Mouse (Mus musculus) stomach, postnatal 0 days (tissue): ENCODE results near the gene Col9a3. TPM values are rescaled to one million over a fixed set of nuclear protein-coding genes. Genes with fewer than 3 reads are reported as not detected.

Experiments used
- ATAC-seq: fragments of 200-750 bp; cut with Nextera tagmentation; 2 replicates; pipeline ENCODE4 v1.8.0; 2017; ENCODE audit not compliant: low FRiP score, low TSS enrichment
- DNase-seq: peaks from one replicate; pipeline ENCODE4 v3.0.0-alpha.2; 2016; ENCODE audit warnings: low spot score
- H3K27ac ChIP-seq: fragments of 300-500 bp; sonication (generic); replicated peaks from 2 replicates; pipeline ENCODE4 v1.5.1; 2014; ENCODE audit warnings: mild to moderate bottlenecking, control low read depth
- H3K27me3 ChIP-seq: fragments of 300-500 bp; sonication (generic); 2 replicates; pipeline ENCODE4 v1.6.1; 2014; ENCODE audit warnings: low read length; ENCODE audit not compliant: control insufficient read depth, insufficient read depth
- H3K36me3 ChIP-seq: fragments of 300-500 bp; sonication (generic); 2 replicates; pipeline ENCODE4 v1.6.1; 2014; ENCODE audit warnings: low read length, mixed read lengths; ENCODE audit not compliant: control insufficient read depth, insufficient read depth
- H3K4me1 ChIP-seq: fragments of 300-500 bp; sonication (generic); replicated peaks from 2 replicates; pipeline ENCODE4 v1.6.1; 2014; ENCODE audit warnings: antibody characterized with exemption; ENCODE audit not compliant: control insufficient read depth, insufficient read depth
- H3K4me2 ChIP-seq: fragments of 300-500 bp; sonication (generic); replicated peaks from 2 replicates; pipeline ENCODE4 v1.6.1; 2014; ENCODE audit warnings: low read depth, mild to moderate bottlenecking, control low read depth, moderate library complexity
- H3K4me3 ChIP-seq: fragments of 300-500 bp; sonication (generic); 2 replicates; pipeline ENCODE4 v1.5.1; 2014; ENCODE audit warnings: low read depth, low read length, control low read depth
- H3K9ac ChIP-seq: fragments of 300-500 bp; sonication (generic); 2 replicates; pipeline ENCODE4 v1.6.1; 2014; ENCODE audit warnings: mild to moderate bottlenecking, low read length, control low read depth, mixed read lengths
- H3K9me3 ChIP-seq: fragments of 300-500 bp; sonication (generic); 2 replicates; pipeline ENCODE4 v1.6.1; 2016; ENCODE audit warnings: low read length; ENCODE audit not compliant: control insufficient read depth
- CTCF ChIP-seq: IDR thresholded peaks from 2 replicates; pipeline ENCODE4 v1.5.1; 2016; ENCODE audit warnings: antibody characterized with exemption, low read depth, mild to moderate bottlenecking, moderate library complexity
- EP300 ChIP-seq: optimal IDR thresholded peaks from 2 replicates; pipeline ENCODE3; 2016; ENCODE audit warnings: antibody characterized with exemption
- WGBS: fragments of 180-500 bp; shearing (Covaris S2); extraction: QIAGEN DNeasy Blood & Tissue Kit; methylation state at CpG from one replicate; pipeline ENCODE4 v1.1.7; 2014; 5-methylcytosine and 5-hydroxymethylcytosine counted together
- polyA plus RNA-seq: library from polyadenylated mRNA; unstranded; fragments of >200 nt; fragmentation: Nextera tagmentation; extraction: Ambion mirVana; gene quantifications from 2 replicates; pipeline ENCODE4 v1.2.1, GENCODE M21; 2015

The Col9a3 gene
- polyA plus RNA-seq, 1 experiment from 2014 or later: 1.6 TPM

- Histone ChIP-seq H3K4me1 (no peaks in the 10 kb centered on the region), H3K9me3 (no peaks in the 10 kb centered on the region), H3K9ac (no peak overlapping the region), H3K27ac (no peak overlapping the region), H3K4me3 (no peak overlapping the region), H3K36me3 (peaks cover 13% of the 10 kb centered on the region), H3K27me3 (no peaks in the 10 kb centered on the region), H3K4me2 (no peak overlapping the region)
- DNase-seq (no peak), ATAC-seq (no peak)
- no peak for TF ChIP-seq EP300
- TF ChIP-seq CTCF: no peak
- 88% methylated on average over 5 of the region's 5 CpGs for WGBS
These were observed 60.8 kb downstream of the Col9a3 start for GRCm38 (mm10) chr2:180658381-180658780.

- peaks cover 13% of the 10 kb centered on the region for H3K36me3 ChIP-seq
- H3K27me3 ChIP-seq: no peaks in the 10 kb centered on the region
- no peak overlapping the region for H3K27ac ChIP-seq
- no peak for DNase-seq
- WGBS: 42% methylated on average over 42 of the region's 42 CpGs
- H3K9me3 ChIP-seq: no peaks in the 10 kb centered on the region
- H3K4me1 ChIP-seq: no peaks in the 10 kb centered on the region
- no peak for ATAC-seq
- TF ChIP-seq EP300 (no peak), CTCF (no peak)
- no peak overlapping the region; the same call in 1 of the 2 replicates for H3K4me2 ChIP-seq
- peak overlapping the region; percentile 35 for H3K9ac ChIP-seq
- H3K4me3 ChIP-seq: no peak overlapping the region
These were observed 62.0 kb downstream of the Col9a3 start for GRCm38 (mm10) chr2:180659353-180660150.

DNA sequence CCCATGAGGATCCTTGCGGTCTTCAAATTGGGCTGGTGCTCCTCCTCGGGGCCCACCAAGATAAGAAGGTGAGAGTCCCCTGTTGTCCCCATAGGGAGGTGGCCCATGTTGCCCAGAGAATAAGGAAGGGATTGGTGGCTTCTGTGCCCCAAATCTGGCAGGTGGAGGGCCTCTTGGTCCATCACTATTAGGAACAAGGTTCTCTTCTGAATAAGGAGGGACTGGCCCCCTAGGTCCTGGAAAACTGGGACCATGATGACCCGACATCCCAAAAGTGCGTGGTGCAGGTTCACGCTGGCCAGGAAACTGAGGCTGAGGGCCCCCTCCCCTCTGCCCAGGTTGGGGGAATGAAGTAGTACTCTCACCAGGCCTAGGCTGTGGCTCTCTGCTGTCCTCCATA, 62.9 kb downstream of the Col9a3 start:
- Histone ChIP-seq H3K27ac (no peak overlapping the region), H3K36me3 (peaks cover 15% of the 10 kb centered on the region), H3K4me1 (no peaks in the 10 kb centered on the region), H3K9ac (no peak overlapping the region), H3K4me3 (no peak overlapping the region), H3K9me3 (no peaks in the 10 kb centered on the region), H3K4me2 (no peak overlapping the region), H3K27me3 (no peaks in the 10 kb centered on the region)
- TF ChIP-seq CTCF (no peak), EP300 (no peak)
- DNase-seq (no peak), ATAC-seq (no peak)
- WGBS: 85% methylated on average over 5 of the region's 5 CpGs

- no peak for TF ChIP-seq EP300
- no peak for TF ChIP-seq CTCF
- H3K27me3 ChIP-seq: no peaks in the 10 kb centered on the region
- peaks cover 16% of the 10 kb centered on the region for H3K36me3 ChIP-seq
- H3K27ac ChIP-seq: no peak overlapping the region
- no peaks in the 10 kb centered on the region for H3K9me3 ChIP-seq
- ATAC-seq: no peak
- DNase-seq: no peak
- WGBS: 77% methylated on average over 4 of the region's 4 CpGs
- H3K9ac ChIP-seq: no peak overlapping the region
- no peak overlapping the region for H3K4me2 ChIP-seq
- no peaks in the 10 kb centered on the region for H3K4me1 ChIP-seq
- no peak overlapping the region for H3K4me3 ChIP-seq
These were observed 64.4 kb downstream of the Col9a3 start for GRCm38 (mm10) chr2:180662008-180662407.

Other genes starting within 250 kb of the Col9a3 start
- gene Slco4a1, start 141.5 kb upstream of the Col9a3 start, polyA plus RNA-seq: 4.2 and 5.6 TPM in 2 replicates
- 0.11 and 0.12 TPM in 2 replicates for gene Ntsr1, start 97.8 kb upstream of the Col9a3 start, polyA plus RNA-seq
- 15.9 and 16.1 TPM in 2 replicates for gene Mrgbp, start 16.5 kb upstream of the Col9a3 start, polyA plus RNA-seq
- 23.9 and 24.5 TPM in 2 replicates for gene Ogfr, start 8.5 kb upstream of the Col9a3 start, polyA plus RNA-seq
- 0.05 and 0.22 TPM in 2 replicates for gene Tcfl5, start 44.9 kb downstream of the Col9a3 start, polyA plus RNA-seq
- 7.4 and 9.7 TPM in 2 replicates for gene Dido1, start 112.2 kb downstream of the Col9a3 start, polyA plus RNA-seq
- 59.6 and 60.7 TPM in 2 replicates for gene Gid8, start 112.3 kb downstream of the Col9a3 start, polyA plus RNA-seq
- 3.0 and 3.6 TPM in 2 replicates for gene Slc17a9, start 127.5 kb downstream of the Col9a3 start, polyA plus RNA-seq
- gene Bhlhe23, start 179.1 kb downstream of the Col9a3 start, polyA plus RNA-seq: not detected in 2 replicates